ENCODE assay signal across 9 mouse cellular contexts in the genomic region with DNA sequence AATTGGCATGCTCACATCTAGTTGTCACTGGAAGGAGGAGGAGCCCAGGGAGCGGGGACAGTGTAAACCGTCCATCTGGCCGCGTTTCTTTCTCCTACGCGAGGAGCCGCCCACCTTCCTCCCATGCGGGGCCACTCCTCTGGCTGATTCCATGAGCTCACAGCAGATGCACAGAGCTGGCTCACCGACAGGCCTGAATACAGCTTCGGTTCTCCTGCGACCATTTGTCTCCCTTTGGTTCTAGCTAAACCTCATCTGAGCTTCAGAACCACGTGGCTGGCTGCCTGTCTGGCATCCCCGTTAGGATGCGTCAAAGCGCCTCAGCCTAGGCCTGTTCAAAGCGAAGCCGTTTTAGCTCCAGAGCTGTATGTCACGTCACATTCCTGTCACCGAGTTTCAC. TPM values are rescaled to one million over a fixed set of nuclear protein-coding genes. Genes with fewer than 3 reads are reported as not detected.
A peak's percentile ranks its signal among the peaks of the same experiment; 100 is the strongest.
DNase-seq lines count a peak whose midpoint lies in the region; ATAC-seq and TF ChIP-seq lines count a peak whose summit lies in the region.
"Had no signal": no experiment of that assay in that cellular context is flagged by ENCODE, and none has a peak within 500 bp of the region (broad histone marks: within the 10 kb centered on the region; RNA-seq: fewer than 3 reads in every experiment).

No protein-coding gene starts in this region.

- ATAC-seq in forebrain, embryonic 16.5 days = peak; percentile 87
- ATAC-seq in megakaryocyte, adult 5-6 weeks (ENCODE audit: poor library complexity, severe bottlenecking) = no peak

- peak overlapping the region; percentile 8; the same call in 1 of the 2 replicates for H3K4me2 ChIP-seq in forebrain, embryonic 16.5 days (ENCODE audit: low read length)

- TF ChIP-seq POLR2A in brain, embryonic 14.5 days (IDR thresholded peaks at IDR 0.05; ENCODE audit: borderline replicate concordance, extremely low read depth, insufficient read depth, insufficient read length, poor library complexity, severe bottlenecking) = no peak

- no peak overlapping the region; the same call in 1 of the 2 replicates for H3K9ac ChIP-seq in forebrain, embryonic 16.5 days (replicated peaks; ENCODE audit: low read depth, low read length)
- H3K9ac ChIP-seq: liver, embryonic 14.5 days had no signal

- no peaks in the 10 kb centered on the region for H3K27me3 ChIP-seq in forebrain, embryonic 16.5 days (replicated peaks; ENCODE audit: control insufficient read depth, insufficient read depth, low read length)
- no peaks in the 10 kb centered on the region for H3K27me3 ChIP-seq in hindbrain, embryonic 10.5 days (ENCODE audit: insufficient read depth, poor library complexity, severe bottlenecking)

- H3K36me3 ChIP-seq in forebrain, embryonic 16.5 days (ENCODE audit: control insufficient read depth, insufficient read depth) = no peaks in the 10 kb centered on the region
- H3K36me3 ChIP-seq in hindbrain, embryonic 10.5 days = no peaks in the 10 kb centered on the region

- WGBS in forebrain, embryonic 16.5 days = 10% methylated on average over 19 of the region's 19 CpGs
- WGBS in hindbrain, embryonic 10.5 days = 28% methylated on average over 19 of the region's 19 CpGs

- peak; percentile 62 for DNase-seq in Muller cell, postnatal 12 days (ENCODE audit: inconsistent ontology term)
- peak; percentile 79 for DNase-seq in brain, embryonic 14.5 days (ENCODE audit: low read depth)
- DNase-seq in hindbrain, embryonic 10.5 days (ENCODE audit: low spot score) = peak; percentile 46
- DNase-seq in left cerebral cortex, adult 8-10 months (ENCODE audit: low spot score in 2 of 2) = peak; percentile 67 to 94
- DNase-seq in neural tube, embryonic 10.5 days (ENCODE audit: extremely low spot score, low spot score) = peak; percentile 29
- DNase-seq in T-cell, adult 2 months (ENCODE audit: low spot score) = no peak

- no peaks in the 10 kb centered on the region for H3K9me3 ChIP-seq in forebrain, embryonic 16.5 days (ENCODE audit: control insufficient read depth, low read length)
- H3K9me3 ChIP-seq in hindbrain, embryonic 10.5 days = no peaks in the 10 kb centered on the region

- H3K27ac ChIP-seq in forebrain, embryonic 16.5 days (ENCODE audit: low read length) = peak overlapping the region; percentile 62
- H3K27ac ChIP-seq in hindbrain, embryonic 10.5 days = 0 out of 2 replicates have a peak overlapping the region, but pooled peaks have one; percentile 10
- H3K27ac ChIP-seq: liver, embryonic 14.5 days had no signal

- no peak for TF ChIP-seq CTCF in brain, embryonic 14.5 days (IDR thresholded peaks at IDR 0.05; ENCODE audit: borderline replicate concordance, extremely low read depth, insufficient read depth, insufficient read length)

- H3K4me1 ChIP-seq in forebrain, embryonic 16.5 days (replicated peaks; ENCODE audit: control insufficient read depth, insufficient read depth, low read length) = peaks cover 17% of the 10 kb centered on the region
- H3K4me1 ChIP-seq in hindbrain, embryonic 10.5 days (replicated peaks) = peaks cover 48% of the 10 kb centered on the region

- no peak overlapping the region for H3K4me3 ChIP-seq in forebrain, embryonic 16.5 days (replicated peaks; ENCODE audit: low read length)
- no peak overlapping the region for H3K4me3 ChIP-seq in hindbrain, embryonic 10.5 days

RNA-seq across cellular contexts. Expression of gene Scn8a, which starts 53.8 kb away (rescaled TPM):
- 31.5 and 38.3 TPM in 2 replicates for polyA plus RNA-seq in brain, embryonic 14.5 days (2012; rRNA removed)
- polyA plus RNA-seq in forebrain, embryonic 16.5 days (2015; fragmentation: Nextera tagmentation; extraction: Ambion mirVana) = 19.3 and 23.0 TPM in 2 replicates
- 15.2 and 15.7 TPM in 2 replicates for polyA plus RNA-seq in hindbrain, embryonic 10.5 days (2016; fragmentation: Nextera tagmentation; extraction: Ambion mirVana)
- 100 to 1,000 TPM; 200 to 226 (median 209) TPM for total RNA-seq in left cerebral cortex, adult 8-10 months (2022)
- not detected in 2 replicates for total RNA-seq in megakaryocyte, adult 5-6 weeks (2015)
- under 0.01 TPM in 1 of 2 replicates, not detected in the other for total RNA-seq in megakaryocyte, adult 5-6 weeks (2017)
